Mouse (Mus musculus) small intestine, adult 2 months (tissue): Measurements from ENCODE around the gene Ntf5. TPM values are rescaled to one million over a fixed set of nuclear protein-coding genes. Genes with fewer than 3 reads are reported as not detected.
A peak's percentile ranks its signal among the peaks of the same experiment; 100 is the strongest.

ENCODE experiments used
- H3K27ac ChIP-seq: fragments of 200-500 bp; 2 replicates; pipeline ENCODE4 v1.5.1; 2012; ENCODE audit warnings: low read depth, low read length, control low read depth, inconsistent platforms; ENCODE audit not compliant: insufficient read depth
- H3K27me3 ChIP-seq: fragments of 200-500 bp; 2 replicates; pipeline ENCODE4 v1.6.1; 2012; ENCODE audit warnings: mild to moderate bottlenecking, moderate library complexity, low read length, inconsistent platforms; ENCODE audit not compliant: control insufficient read depth, insufficient read depth
- H3K36me3 ChIP-seq: fragments of 200-500 bp; 2 replicates; pipeline ENCODE4 v1.6.1; 2012; ENCODE audit warnings: mild to moderate bottlenecking, low read length, control low read depth, inconsistent platforms; ENCODE audit not compliant: control insufficient read depth, insufficient read depth
- H3K4me1 ChIP-seq: fragments of 200-500 bp; 2 replicates; pipeline ENCODE4 v1.6.1; 2012; ENCODE audit warnings: low read length, inconsistent platforms, mixed read lengths; ENCODE audit not compliant: control insufficient read depth, insufficient read depth, insufficient read length
- H3K4me3 ChIP-seq: fragments of 200-500 bp; 2 replicates; pipeline ENCODE4 v1.5.1; 2012; ENCODE audit warnings: low read depth, mild to moderate bottlenecking, control low read depth, inconsistent platforms, low read length, moderate library complexity
- CTCF ChIP-seq: fragments of 200-500 bp; IDR thresholded peaks from 2 replicates; pipeline ENCODE4 v1.5.1; 2012; ENCODE audit warnings: low read depth, mild to moderate bottlenecking, control low read depth, inconsistent platforms, low read length, moderate library complexity, mixed read lengths; ENCODE audit not compliant: insufficient replicate concordance, insufficient read length; ENCODE audit errors: extremely low read depth
- POLR2A ChIP-seq: fragments of 200-500 bp; IDR thresholded peaks from 2 replicates; pipeline ENCODE4 v1.6.1; 2012; ENCODE audit warnings: low read depth, mild to moderate bottlenecking, control low read depth, inconsistent platforms, low read length, moderate library complexity
- WGBS: fragments of 180-500 bp; shearing (Covaris S2); methylation state at CpG from one replicate; pipeline ENCODE4 v1.1.7; 2018; 5-methylcytosine and 5-hydroxymethylcytosine counted together
- polyA plus RNA-seq: library from polyadenylated mRNA; depleted of rRNA; stranded (reverse); fragments of >200 nt; gene quantifications from 2 replicates; pipeline ENCODE4 v1.2.3, GENCODE M21; 2012

Ntf5 gene
- polyA plus RNA-seq, 1 experiment, result 0.28 TPM

- WGBS, result 79% methylated on average over 8 of the region's 8 CpGs
- Histone ChIP-seq H3K27me3 (no peaks in the 10 kb centered on the region), H3K4me1 (0 out of 2 replicates have a peak, but pooled peaks cover 4% of the 10 kb centered on the region), H3K4me3 (no peak overlapping the region), H3K27ac (no peak overlapping the region), H3K36me3 (peaks cover 53% of the 10 kb centered on the region)
- TF ChIP-seq CTCF (no peak), POLR2A (no peak)
These were observed 13.1 kb downstream of the Ntf5 start for GRCm38 (mm10) chr7:45426556-45426955.

GRCm38 (mm10) chr7:45433835-45434202 lies 20.3 kb downstream of the Ntf5 start:
- H3K27me3 ChIP-seq, result no peaks in the 10 kb centered on the region
- H3K27ac ChIP-seq, result peak overlapping the region; percentile 29
- peak overlapping the region; percentile 76 for H3K4me3 ChIP-seq
- WGBS, result 2% methylated on average over 7 of the region's 7 CpGs
- H3K36me3 ChIP-seq, result peaks cover 8% of the 10 kb centered on the region
- TF ChIP-seq CTCF (no peak), POLR2A (no peak)
- H3K4me1 ChIP-seq, result peaks cover 19% of the 10 kb centered on the region

DNA sequence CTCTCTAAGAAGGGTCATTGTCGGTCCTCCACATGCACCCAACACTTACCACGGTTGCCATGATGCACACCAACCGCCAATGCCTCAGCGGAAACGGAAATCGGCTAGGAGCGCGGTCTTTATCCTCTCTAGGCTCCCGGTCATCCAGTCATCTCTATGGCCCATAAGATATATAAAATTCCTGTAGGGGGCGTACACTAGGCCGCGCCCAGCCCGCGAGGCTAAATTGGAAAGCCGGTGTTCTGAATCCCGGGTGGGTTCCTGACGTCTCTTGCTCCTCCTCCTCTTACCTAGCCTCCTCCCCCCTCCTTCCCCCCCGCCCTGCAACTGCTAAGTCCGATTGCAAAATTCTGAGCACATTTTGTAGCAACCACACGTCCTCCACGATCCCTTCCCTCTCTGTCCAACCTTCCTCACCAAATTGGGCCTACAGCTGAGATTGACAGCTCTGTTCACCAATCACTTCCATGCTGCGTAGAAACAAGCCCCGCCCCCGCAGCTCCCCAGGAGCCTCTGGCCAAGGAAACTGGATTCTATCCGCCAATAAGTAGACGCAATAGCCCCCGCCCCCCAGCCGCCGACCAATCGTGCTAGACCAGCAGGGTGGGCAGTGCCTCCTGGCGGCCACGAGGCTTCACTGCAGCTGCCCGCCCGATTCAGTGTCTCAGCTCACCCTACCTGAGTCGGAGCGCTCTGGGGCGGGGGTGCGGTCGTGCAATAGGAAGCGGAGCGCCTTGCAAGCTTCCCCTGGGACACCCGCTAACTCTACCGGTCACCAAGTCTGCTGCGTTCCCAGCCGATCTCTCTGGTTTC lies 20.9 kb downstream of the Ntf5 start, which contains the start of gene Gys1:
TSS of gene Gys1 (plus strand) at position 642 of the 813 bp plus-strand sequence.
- Histone ChIP-seq H3K27ac (peak within 1 kb of the TSS; percentile 51), H3K36me3 (peaks cover 4% of the 10 kb centered on the region), H3K27me3 (no peaks in the 10 kb centered on the region), H3K4me1 (peaks cover 19% of the 10 kb centered on the region), H3K4me3 (peak within 1 kb of the TSS; percentile 80)
- TF ChIP-seq POLR2A (peak; percentile 77), CTCF (peak; percentile 85)
- WGBS, result under 1% methylated on average over 45 of the region's 45 CpGs

DNA sequence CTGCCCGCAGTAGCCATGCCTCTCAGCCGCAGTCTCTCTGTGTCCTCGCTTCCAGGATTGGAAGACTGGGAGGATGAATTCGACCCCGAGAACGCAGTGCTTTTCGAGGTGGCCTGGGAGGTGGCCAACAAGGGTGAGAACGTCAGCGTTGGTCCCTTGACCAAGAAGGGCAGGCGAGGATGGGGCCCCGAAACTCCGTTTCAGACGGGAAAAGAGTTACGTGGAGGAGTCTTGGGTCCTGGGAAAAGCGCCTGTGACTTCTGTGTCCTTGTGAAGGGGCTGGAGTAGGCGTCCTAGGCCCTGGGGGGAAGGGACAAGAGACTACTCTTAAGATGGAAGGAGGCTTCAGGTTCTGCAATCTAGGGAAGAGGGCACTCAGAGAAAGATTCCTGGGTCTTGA lies 21.5 kb downstream of the Ntf5 start:
- peak overlapping the region; percentile 51 for H3K27ac ChIP-seq

GRCm38 (mm10) chr7:45436444-45436843 lies 22.9 kb downstream of the Ntf5 start:
- Histone ChIP-seq H3K4me3 (no peak overlapping the region), H3K4me1 (peaks cover 15% of the 10 kb centered on the region), H3K27me3 (no peaks in the 10 kb centered on the region), H3K27ac (no peak overlapping the region), H3K36me3 (peaks cover 5% of the 10 kb centered on the region; the same call in 1 of the 2 replicates)
- no peak for TF ChIP-seq CTCF
- TF ChIP-seq POLR2A, result no peak
- WGBS, result 96% methylated on average over 5 of the region's 5 CpGs

More for the DNA sequence above, 21.5 kb downstream of the Ntf5 start:
- 0 out of 2 replicates have a peak, but pooled peaks cover 2% of the 10 kb centered on the region for H3K36me3 ChIP-seq
- peak overlapping the region; percentile 80 for H3K4me3 ChIP-seq
- H3K27me3 ChIP-seq, result no peaks in the 10 kb centered on the region
- peaks cover 19% of the 10 kb centered on the region for H3K4me1 ChIP-seq
- TF ChIP-seq CTCF, result no peak
- TF ChIP-seq POLR2A, result no peak; the same call in 1 of the 2 replicates
- WGBS, result 1% methylated on average over 16 of the region's 16 CpGs

- Histone ChIP-seq H3K27me3 (no peaks in the 10 kb centered on the region), H3K36me3 (peaks cover 7% of the 10 kb centered on the region; the same call in 1 of the 2 replicates), H3K4me3 (no peak overlapping the region), H3K4me1 (peaks cover 15% of the 10 kb centered on the region), H3K27ac (no peak overlapping the region)
- TF ChIP-seq POLR2A (no peak), CTCF (no peak)
- WGBS, result 86% methylated on average over 6 of the region's 6 CpGs
These were observed 23.6 kb downstream of the Ntf5 start for GRCm38 (mm10) chr7:45437046-45437445.

DNA sequence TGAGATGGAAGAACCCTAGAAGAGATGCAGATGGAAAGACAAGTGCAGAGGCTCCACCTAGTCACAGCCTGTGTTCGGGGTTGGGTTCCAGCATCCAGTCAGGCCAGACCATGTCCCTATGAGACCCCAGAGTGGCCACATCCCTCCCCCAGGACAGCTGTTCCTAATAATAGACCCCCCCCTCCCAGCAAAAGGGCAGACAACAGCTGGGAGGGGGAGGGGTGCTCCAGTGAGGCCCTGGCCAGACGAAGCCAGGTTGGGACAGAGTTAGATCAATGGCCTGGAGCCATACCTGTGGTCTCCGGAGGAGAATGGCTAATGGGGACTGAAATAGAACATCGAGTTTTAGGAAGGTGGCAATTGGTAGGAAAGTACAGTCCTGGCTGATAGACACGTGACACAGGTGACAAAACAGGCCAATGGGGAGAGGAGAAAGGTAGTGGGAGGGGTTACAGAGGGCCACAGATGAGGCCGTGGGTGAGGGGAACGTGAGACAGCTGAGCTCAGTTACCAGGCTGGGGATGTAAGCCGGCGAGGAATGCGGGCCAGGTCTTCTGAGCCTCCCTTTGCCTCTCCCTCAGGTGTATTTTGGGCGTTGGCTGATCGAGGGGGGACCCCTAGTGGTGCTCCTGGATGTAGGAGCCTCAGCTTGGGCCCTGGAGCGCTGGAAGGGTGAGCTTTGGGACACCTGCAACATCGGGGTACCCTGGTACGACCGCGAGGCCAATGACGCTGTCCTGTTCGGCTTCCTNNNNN lies 24.2 kb downstream of the Ntf5 start, which contains the start of gene Ruvbl2:
TSS of gene Ruvbl2 (minus strand) at position 576 of the 756 bp plus-strand sequence.
- Histone ChIP-seq H3K27ac (no peak within 1 kb of the TSS), H3K4me3 (peak within 1 kb of the TSS; percentile 11; the same call in 1 of the 2 replicates), H3K36me3 (peaks cover 8% of the 10 kb centered on the region), H3K27me3 (no peaks in the 10 kb centered on the region), H3K4me1 (peaks cover 15% of the 10 kb centered on the region)
- 39% methylated on average over 19 of the region's 19 CpGs for WGBS
- TF ChIP-seq CTCF, result peak; percentile 36; the same call in 1 of the 2 replicates
- TF ChIP-seq POLR2A, result no peak
